Mouse (Mus musculus) olfactory bulb, adult 2 months (tissue): ENCODE measurements around the gene Birc7.

Experiments used
- CTCF ChIP-seq: fragments of 200-500 bp; IDR thresholded peaks from 2 replicates; pipeline ENCODE4 v1.5.1; 2012; ENCODE audit warnings: low read depth, mild to moderate bottlenecking, low read length, moderate library complexity; ENCODE audit not compliant: insufficient read depth
- POLR2A ChIP-seq: fragments of 200-500 bp; IDR thresholded peaks from 2 replicates; pipeline ENCODE4 v1.6.1; 2012; ENCODE audit warnings: mild to moderate bottlenecking, low read depth, low read length, moderate library complexity; ENCODE audit not compliant: insufficient read depth

- TF ChIP-seq POLR2A = no peak
- no peak for TF ChIP-seq CTCF
Observed at GRCm38 (mm10) chr2:180891835-180892323, 36.9 kb upstream of the Birc7 start.
